Mouse (Mus musculus): ENCODE measurements at regions not wholly inside any gene's neighbourhood (a gene's known extent, or its start where the extent isn't known, plus 50 kb on each side); places are given as distances from the start of the nearest gene placed in this dataset.

DNA sequence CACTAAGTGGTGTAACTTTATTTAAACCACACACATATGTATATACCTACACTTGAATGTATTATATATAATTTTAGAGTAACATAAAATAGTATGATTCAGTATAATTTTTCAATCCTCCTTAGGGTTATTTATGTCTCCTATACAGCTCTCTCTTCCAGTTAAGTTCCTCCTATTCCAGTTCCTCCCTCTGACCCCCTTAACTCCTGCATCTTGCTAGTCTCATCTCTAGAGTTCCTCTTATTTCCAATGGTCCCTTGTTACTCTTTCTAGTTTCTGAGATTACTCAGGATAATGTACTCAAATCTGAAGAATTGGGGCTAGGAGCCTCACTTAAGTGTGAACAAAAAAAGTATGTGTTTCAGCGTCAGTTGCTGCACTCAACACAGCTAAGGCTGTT, 88.4 kb upstream of the Tex13c2 start:
- TF ChIP-seq CTCF (IDR thresholded peaks at IDR 0.05; ENCODE audit: extremely low read depth, insufficient read depth, low read length), result no peak
- no peak for TF ChIP-seq POLR2A (IDR thresholded peaks at IDR 0.05; ENCODE audit: extremely low read depth, insufficient read depth, low read length)

Data from cortical plate, adult 2 months (tissue).